Mouse (Mus musculus): ENCODE measurements around the gene Bicral. TPM values are rescaled to one million over a fixed set of nuclear protein-coding genes. Genes with fewer than 3 reads are reported as not detected.
"Not testable (repeated sequence)": the region's sequence is repeated elsewhere in the genome, so short reads cannot be mapped to it uniquely, and the experiment has no call there.

The Bicral gene
- total RNA-seq, 1 experiment from 2014 or later, result 27.0 TPM

GRCm38 (mm10) chr17:46782341-46783221 lies 75.7 kb downstream of the Bicral start, which contains the start of gene Rpl7l1:
Rpl7l1 (minus strand) TSS chr17:46782672.
- peak; percentile 91 to 94 for ATAC-seq (replicated peaks in 1 of 2; ENCODE audit: insufficient read depth in 1 of 2, low FRiP score in 2 of 2, low TSS enrichment in 1 of 2, low read depth in 1 of 2, poor library complexity in 2 of 2, severe bottlenecking in 2 of 2)

GRCm38 (mm10) chr17:46781876-46782275 lies 76.4 kb downstream of the Bicral start:
- ATAC-seq (replicated peaks in 1 of 2; ENCODE audit: insufficient read depth in 1 of 2, low FRiP score in 2 of 2, low TSS enrichment in 1 of 2, low read depth in 1 of 2, poor library complexity in 2 of 2, severe bottlenecking in 2 of 2), result no peak

GRCm38 (mm10) chr17:46776087-46776486 lies 82.2 kb downstream of the Bicral start:
- no peak for ATAC-seq (replicated peaks in 1 of 2; ENCODE audit: insufficient read depth in 1 of 2, low FRiP score in 2 of 2, low TSS enrichment in 1 of 2, low read depth in 1 of 2, poor library complexity in 2 of 2, severe bottlenecking in 2 of 2)

GRCm38 (mm10) chr17:46775070-46775469 lies 83.2 kb downstream of the Bicral start:
- no peak for ATAC-seq (replicated peaks in 1 of 2; ENCODE audit: insufficient read depth in 1 of 2, low FRiP score in 2 of 2, low TSS enrichment in 1 of 2, low read depth in 1 of 2, poor library complexity in 2 of 2, severe bottlenecking in 2 of 2)

GRCm38 (mm10) chr17:46774131-46774472 lies 84.2 kb downstream of the Bicral start:
- ATAC-seq (replicated peaks in 1 of 2; ENCODE audit: insufficient read depth in 1 of 2, low FRiP score in 2 of 2, low TSS enrichment in 1 of 2, low read depth in 1 of 2, poor library complexity in 2 of 2, severe bottlenecking in 2 of 2), result no peak

- ATAC-seq (replicated peaks in 1 of 2; ENCODE audit: insufficient read depth in 1 of 2, low FRiP score in 2 of 2, low TSS enrichment in 1 of 2, low read depth in 1 of 2, poor library complexity in 2 of 2, severe bottlenecking in 2 of 2), result no peak
These were observed 84.8 kb downstream of the Bicral start for GRCm38 (mm10) chr17:46773278-46774130.

- peak; percentile 76 to 84 for ATAC-seq (replicated peaks in 1 of 2; ENCODE audit: insufficient read depth in 1 of 2, low FRiP score in 2 of 2, low TSS enrichment in 1 of 2, low read depth in 1 of 2, poor library complexity in 2 of 2, severe bottlenecking in 2 of 2)
These were observed 85.6 kb downstream of the Bicral start, which contains the start of gene 2310039H08Rik for GRCm38 (mm10) chr17:46772404-46773277. 2310039H08Rik (plus strand) TSS chr17:46772635.

- no peak for ATAC-seq (replicated peaks in 1 of 2; ENCODE audit: insufficient read depth in 1 of 2, low FRiP score in 2 of 2, low TSS enrichment in 1 of 2, low read depth in 1 of 2, poor library complexity in 2 of 2, severe bottlenecking in 2 of 2)
These were observed 86.3 kb downstream of the Bicral start for GRCm38 (mm10) chr17:46772038-46772403.

- no peak for ATAC-seq (replicated peaks in 1 of 2; ENCODE audit: insufficient read depth in 1 of 2, low FRiP score in 2 of 2, low TSS enrichment in 1 of 2, low read depth in 1 of 2, poor library complexity in 2 of 2, severe bottlenecking in 2 of 2)
These were observed 86.7 kb downstream of the Bicral start for GRCm38 (mm10) chr17:46771616-46772015.

- no peak for ATAC-seq (replicated peaks in 1 of 2; ENCODE audit: insufficient read depth in 1 of 2, low FRiP score in 2 of 2, low TSS enrichment in 1 of 2, low read depth in 1 of 2, poor library complexity in 2 of 2, severe bottlenecking in 2 of 2)
These were observed 87.3 kb downstream of the Bicral start for GRCm38 (mm10) chr17:46771025-46771424.

GRCm38 (mm10) chr17:46770546-46770945 lies 87.7 kb downstream of the Bicral start:
- no peak for ATAC-seq (replicated peaks in 1 of 2; ENCODE audit: insufficient read depth in 1 of 2, low FRiP score in 2 of 2, low TSS enrichment in 1 of 2, low read depth in 1 of 2, poor library complexity in 2 of 2, severe bottlenecking in 2 of 2)

- ATAC-seq (replicated peaks in 1 of 2; ENCODE audit: insufficient read depth in 1 of 2, low FRiP score in 2 of 2, low TSS enrichment in 1 of 2, low read depth in 1 of 2, poor library complexity in 2 of 2, severe bottlenecking in 2 of 2), result no peak
These were observed 90.4 kb downstream of the Bicral start for GRCm38 (mm10) chr17:46767868-46768267.

- not testable (repeated sequence) for ATAC-seq (replicated peaks in 1 of 2; ENCODE audit: insufficient read depth in 1 of 2, low FRiP score in 2 of 2, low TSS enrichment in 1 of 2, low read depth in 1 of 2, poor library complexity in 2 of 2, severe bottlenecking in 2 of 2)
These were observed 93.4 kb downstream of the Bicral start for GRCm38 (mm10) chr17:46764916-46765315.

- no peak for ATAC-seq (replicated peaks in 1 of 2; ENCODE audit: insufficient read depth in 1 of 2, low FRiP score in 2 of 2, low TSS enrichment in 1 of 2, low read depth in 1 of 2, poor library complexity in 2 of 2, severe bottlenecking in 2 of 2)
These were observed 94.7 kb downstream of the Bicral start, which contains the start of gene Ptcra for GRCm38 (mm10) chr17:46763544-46763943. Ptcra (minus strand) TSS chr17:46763712.

GRCm38 (mm10) chr17:46758753-46759152 lies 99.5 kb downstream of the Bicral start:
- no peak for ATAC-seq (replicated peaks in 1 of 2; ENCODE audit: insufficient read depth in 1 of 2, low FRiP score in 2 of 2, low TSS enrichment in 1 of 2, low read depth in 1 of 2, poor library complexity in 2 of 2, severe bottlenecking in 2 of 2)

GRCm38 (mm10) chr17:46751794-46752556 lies 106.3 kb downstream of the Bicral start, which contains the start of gene Cnpy3:
Cnpy3 (minus strand) TSS chr17:46752214.
- ATAC-seq (replicated peaks in 1 of 2; ENCODE audit: insufficient read depth in 1 of 2, low FRiP score in 2 of 2, low TSS enrichment in 1 of 2, low read depth in 1 of 2, poor library complexity in 2 of 2, severe bottlenecking in 2 of 2), result peak; percentile 90 to 94

Data from hematopoietic stem cell, adult 5-6 weeks (primary cell).